Mouse (Mus musculus) heart, postnatal 4 days (tissue): ENCODE data around the gene 1700028P14Rik. TPM values are rescaled to one million over a fixed set of nuclear protein-coding genes. Genes with fewer than 3 reads are reported as not detected.
A peak's percentile ranks its signal among the peaks of the same experiment; 100 is the strongest.
"Not testable (repeated sequence)": the region's sequence is repeated elsewhere in the genome, so short reads cannot be mapped to it uniquely, and the experiment has no call there.

Experiments used
- DNase-seq: peaks from one replicate; pipeline ENCODE4 v3.0.0; 2021
- total RNA-seq, 2 experiments: library from RNA; stranded (reverse); gene quantifications; 2 replicates each; pipeline ENCODE4 v1.2.3; 2021

Gene 1700028P14Rik
- not detected for total RNA-seq

DNA sequence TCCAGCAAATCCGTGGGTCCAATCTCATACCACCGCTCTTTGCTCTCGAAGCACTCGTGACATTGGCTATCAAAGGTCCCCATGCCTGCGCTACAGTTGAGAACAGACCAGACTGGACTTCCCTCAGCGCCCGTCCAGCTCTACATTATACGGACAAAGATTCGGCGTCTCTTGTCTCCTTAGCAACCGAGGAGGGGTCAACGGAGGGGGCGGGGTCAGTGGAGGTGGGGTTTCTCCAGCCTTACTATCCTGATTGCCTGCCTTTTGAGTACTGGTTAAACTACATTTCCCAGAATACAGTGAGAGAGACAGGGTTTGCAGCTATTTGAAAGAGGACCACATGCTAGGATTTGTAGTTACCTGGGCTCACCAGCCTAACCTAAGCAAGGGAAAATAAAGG is at the start of gene 1700028P14Rik:
Gene 1700028P14Rik, minus strand, starts transcription at position 169 of the 400 bp plus-strand sequence.
- peak; percentile 73 for DNase-seq

DNA sequence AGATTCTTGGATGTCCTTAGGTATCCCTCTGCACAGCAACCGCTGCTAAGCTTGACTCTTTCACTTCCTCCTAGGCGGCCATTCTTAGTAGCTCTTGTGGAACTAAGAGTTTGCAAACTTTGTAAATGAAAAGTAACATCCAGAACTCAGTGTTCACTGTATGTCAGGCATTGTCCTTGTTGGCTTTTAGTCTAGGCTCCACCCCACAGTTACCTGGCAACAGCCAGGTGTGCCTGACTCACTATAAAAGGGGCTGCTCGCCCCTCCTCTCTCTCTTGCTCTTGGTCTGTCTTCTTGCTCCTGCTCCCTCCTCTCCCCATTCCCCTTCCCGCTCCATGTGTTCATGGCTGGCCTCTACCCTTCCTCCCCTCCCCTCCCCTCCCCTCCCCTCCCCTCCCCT is 46.5 kb upstream of the 1700028P14Rik start:
- DNase-seq: no peak

DNA sequence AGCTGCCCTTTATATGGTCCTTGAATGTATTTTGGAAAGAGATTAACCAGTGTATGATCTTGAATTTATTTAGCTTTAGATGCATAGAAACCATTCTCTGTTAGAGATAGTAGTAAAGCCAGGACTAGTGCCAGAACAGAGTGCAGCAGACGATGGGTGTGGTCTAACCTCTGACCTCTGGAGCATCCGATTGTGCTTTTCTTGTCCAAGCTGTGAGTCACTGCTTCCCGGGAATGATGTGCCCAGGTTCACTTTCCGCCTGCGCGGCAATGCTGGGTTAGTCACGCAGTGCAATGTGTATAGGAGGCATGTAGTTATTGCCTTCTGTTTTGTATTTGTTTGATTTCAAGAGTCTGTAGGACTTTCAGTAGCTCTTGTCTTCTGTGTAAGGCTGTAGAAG is 45.8 kb upstream of the 1700028P14Rik start:
- DNase-seq: peak; percentile 19

DNA sequence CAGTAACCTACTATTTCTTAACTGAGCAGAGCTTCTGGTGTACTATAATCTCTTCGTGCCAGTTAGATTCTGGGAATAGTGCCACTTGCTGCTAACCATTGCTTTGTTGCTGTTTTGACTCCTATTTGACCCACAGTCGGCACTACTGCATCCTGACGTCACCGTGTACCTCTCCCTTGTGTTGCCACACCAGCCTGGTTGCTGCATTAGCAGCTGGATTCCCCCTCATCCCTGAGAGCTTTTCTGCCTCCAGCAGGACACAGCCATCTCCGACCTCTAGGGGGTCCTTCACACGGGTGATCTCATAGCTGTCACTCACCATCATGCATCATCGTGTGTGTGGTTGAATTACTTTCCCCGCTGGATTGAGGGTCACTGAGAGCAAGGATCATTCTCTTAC is 45.2 kb upstream of the 1700028P14Rik start:
- DNase-seq: no peak

DNA sequence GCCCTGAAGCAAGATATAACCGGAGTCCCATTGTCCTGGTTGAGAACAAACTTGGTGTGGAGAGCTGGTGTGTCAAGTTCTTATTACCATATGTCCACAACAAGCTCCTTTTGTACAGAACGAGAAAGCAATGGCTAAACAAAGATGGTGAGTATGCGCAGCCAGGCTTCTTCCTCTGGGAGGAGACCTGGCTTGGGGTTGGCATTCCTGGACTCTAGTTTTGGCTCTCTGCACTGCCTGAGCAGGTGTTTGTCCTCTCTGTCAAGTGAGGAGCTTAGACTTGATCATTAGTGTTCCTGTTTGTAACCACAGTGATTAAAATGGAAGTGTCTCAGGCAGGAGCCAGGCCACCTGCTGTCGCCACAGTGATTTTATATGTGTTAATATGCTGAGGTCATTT is 41.7 kb upstream of the 1700028P14Rik start:
- DNase-seq: peak; percentile 57

DNA sequence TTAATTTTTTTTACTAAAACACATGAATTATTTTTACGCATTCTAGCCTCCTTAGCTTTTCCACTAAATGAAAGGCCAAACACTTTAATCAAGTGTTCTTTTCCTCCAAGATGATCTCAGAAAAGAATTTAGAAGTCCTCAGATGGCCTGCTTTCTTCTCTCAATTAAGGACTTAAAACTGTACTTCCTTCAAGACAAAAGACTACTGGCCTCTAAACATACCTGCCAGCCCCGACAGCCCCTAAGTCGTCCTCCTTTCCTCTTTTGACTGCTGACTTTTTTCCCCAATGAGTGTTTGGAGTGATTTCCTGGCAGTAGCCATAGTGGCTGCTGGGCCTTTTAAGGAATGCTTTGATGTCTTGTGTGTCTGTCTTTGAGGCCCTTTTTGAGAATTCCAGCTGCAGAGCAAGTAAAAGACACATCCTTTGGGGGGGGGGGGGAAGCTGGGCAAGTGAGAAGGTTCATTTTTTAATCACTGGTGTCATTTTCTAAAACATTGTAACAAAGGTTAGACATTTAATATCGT is 35.9 kb upstream of the 1700028P14Rik start:
- DNase-seq: no peak

DNA sequence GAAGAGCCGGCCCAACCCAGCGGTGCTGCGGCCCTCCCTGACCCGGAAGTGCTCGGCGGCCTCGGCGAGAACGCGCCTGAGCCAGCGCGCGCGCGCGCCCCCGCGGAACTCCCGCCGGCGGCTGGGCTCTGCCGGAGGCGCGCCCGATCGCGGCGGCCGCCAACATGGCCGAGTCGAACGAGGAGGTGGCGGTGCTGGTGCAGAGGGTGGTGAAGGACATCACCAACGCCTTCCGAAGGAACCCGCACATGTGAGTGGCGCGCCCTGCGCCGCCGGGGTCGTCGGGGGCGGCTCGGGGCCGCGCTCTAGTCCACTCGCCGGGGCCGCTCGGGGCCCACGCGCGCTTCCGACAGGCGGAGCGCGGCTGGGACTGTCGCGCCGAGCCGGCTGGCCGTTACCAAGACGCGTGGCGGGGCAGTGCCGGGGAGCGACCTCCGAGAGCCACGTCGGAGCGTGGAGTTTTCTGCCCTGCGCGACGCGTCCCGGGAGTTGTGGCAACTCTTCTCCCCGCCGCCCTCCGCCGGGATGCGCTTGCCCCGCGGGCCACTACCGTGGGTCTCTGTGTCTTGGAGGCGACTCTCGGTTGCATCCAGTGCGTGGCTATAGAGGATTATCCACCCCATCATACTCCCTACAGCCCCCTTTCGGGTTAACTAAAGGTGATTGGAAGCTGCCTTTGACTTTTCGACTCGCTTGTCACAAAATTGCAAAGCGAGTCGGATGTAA is 34.8 kb upstream of the 1700028P14Rik start, which contains the start of gene Ptar1:
Gene Ptar1, plus strand, starts transcription at position 134 of the 726 bp plus-strand sequence.
- peak; percentile 96 for DNase-seq

DNA sequence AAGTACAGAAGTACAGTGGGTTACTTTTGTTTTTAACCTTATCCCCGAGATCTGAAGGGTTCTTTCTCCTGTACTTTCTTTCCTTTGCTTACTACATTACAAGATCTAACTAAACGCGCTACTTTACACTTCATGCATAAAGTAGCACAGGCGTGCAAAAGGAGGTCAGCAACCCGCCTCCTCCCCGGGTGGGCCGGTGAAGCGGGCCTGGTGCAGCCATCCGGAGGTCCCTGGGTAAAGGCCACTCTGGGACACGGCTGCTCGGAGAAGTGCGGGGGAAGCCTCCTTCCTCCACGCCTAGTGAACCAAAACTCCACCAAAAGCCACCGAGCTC is 34.3 kb upstream of the 1700028P14Rik start:
- DNase-seq: no peak

DNA sequence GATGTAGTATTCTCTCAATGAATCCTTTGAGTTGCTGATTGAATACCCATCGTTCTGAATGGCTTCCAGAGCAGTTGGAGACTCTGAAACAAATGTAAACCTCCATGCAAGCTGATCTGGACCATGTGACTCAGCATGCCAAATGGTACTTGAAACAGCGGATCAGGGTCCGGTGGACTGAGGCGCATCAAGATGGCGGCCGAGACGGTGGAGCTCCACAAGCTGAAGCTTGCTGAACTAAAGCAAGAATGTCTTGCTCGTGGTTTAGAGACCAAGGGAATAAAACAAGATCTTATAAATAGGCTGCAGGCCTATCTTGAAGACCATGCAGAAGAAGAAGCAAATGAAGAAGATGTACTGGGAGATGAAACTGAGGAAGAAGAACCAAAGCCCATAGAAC is 23.0 kb upstream of the 1700028P14Rik start:
- DNase-seq: not testable (repeated sequence)

DNA sequence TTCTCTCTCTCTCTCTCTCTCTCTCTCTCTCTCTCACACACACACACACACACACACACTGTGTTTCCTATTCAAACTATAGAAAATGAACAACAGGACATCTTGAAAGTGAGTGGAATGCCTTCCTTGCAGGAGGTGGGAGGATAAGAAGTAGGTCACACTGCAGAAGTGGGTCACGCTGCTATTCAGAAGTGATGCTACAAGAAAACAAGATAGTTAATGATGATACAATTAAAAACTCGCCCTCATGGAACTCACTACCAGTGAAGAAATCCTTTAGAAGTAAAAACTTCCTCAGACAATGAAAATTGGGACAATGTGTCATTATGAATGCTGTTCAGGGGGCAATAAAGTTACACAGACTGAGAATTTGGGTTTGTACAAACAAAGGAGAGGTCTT is 20.4 kb upstream of the 1700028P14Rik start:
- DNase-seq: no peak

DNA sequence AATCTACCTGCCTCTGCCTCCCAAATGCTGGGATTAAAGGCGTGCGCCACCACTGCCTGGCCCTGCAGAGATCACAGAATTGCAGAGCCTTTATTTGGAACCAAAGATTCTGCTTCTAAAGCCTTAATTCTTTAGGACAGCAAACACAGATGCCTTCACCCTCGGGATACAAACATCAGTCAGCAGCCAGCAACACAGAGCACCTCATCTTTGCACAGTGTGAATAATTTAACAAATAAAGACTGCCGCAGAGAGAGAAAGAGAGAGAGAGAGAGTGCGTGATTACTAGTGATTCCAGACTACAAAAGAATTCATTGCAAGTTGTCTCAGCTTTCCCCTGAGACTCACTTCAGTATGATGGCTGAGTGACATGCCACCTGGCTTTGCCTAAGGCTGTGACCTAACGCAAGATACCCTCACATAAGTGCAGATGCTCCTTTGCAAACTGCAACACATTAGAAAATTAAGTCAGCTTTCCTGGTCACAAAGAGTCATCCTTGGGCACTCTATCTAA is 15.6 kb upstream of the 1700028P14Rik start:
- no peak for DNase-seq

DNA sequence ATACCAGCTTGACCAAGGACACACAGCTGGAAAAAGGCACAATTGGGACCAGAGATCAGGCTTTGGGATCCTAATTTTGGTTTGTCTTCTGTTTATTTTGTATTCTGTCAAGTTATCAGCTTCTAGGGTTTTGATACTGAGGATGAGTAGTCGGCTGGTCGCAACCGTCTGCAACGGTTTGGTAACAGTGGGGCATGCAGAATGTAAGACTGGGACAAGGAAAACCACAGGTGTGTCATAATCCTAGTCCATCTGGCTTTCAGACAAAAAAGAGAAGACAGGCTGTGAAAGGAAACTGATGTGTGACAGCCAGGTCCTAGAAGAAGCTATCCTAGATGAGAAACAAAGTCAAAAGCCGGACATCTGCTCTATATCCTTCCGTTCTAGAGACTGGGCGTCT is 11.5 kb upstream of the 1700028P14Rik start:
- DNase-seq: no peak

DNA sequence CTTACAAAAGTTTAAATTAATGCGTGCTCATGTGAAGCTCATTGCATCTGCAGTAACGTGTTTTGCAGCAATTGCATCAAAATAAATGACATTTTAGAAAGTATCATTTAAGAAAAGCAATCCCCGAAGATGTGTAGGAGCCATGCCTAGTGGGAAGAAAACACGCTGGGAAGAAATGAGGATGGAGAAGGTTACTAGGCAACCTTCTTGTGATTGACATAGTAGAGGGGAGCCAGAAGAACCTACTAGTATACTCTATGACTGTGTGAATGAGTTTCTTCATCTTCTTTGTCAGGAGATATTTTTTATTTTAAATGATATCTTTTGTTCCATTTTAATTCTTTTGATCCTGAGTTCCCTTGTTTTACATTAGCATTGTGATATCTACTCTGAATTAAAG is 5.7 kb upstream of the 1700028P14Rik start:
- no peak for DNase-seq

DNA sequence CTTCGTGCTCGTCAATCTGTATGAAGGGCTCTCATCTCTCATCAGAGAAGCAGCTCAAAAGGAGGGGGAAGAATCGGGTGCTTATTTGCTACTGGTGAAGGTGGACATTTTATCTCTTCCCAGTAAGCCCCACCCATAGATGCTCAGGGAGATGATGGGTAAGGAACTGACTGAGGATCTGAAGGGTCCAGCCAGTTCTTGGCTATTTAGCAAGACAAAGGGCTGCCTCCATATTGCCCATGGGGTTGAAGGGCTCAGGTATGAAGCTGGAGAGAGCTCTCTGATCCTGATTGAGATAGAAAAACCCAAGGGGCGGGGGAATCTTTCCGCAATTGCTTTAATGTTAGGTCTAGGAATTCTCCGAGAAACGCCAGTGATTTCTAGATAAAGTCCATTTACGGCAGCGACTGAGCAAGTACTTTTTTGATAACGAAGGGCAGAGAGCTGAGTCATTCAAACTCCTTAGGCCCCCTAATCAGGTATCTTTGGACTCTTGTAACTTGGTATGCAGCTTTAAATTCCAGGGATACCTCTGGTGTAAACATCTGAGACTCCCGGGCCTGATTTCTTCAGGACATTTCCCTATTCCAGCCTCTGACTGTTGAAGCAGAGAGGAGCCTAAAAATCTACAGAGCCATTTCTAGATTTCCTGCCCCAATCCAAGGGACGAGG is 4.8 kb upstream of the 1700028P14Rik start:
- DNase-seq: no peak

DNA sequence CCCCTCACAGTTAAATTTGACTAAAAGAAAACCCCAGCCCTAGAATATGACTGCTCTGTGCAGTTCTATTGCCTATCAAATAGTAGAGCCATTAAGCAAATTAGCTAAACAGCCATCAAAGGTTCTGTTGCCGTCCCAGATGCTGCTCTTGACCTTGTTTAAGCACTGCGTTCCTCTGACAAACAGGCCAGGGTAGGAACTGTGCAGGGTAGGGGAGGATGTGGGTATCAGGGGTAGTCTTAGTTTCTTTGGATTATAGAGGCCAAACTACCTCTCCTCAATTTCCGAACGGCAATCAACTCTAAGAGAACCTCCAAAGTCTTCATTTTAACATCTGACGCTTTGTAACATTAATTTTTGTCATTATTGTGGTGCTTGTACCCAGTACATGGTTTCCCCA is 542 bp upstream of the 1700028P14Rik start:
- DNase-seq: no peak

DNA sequence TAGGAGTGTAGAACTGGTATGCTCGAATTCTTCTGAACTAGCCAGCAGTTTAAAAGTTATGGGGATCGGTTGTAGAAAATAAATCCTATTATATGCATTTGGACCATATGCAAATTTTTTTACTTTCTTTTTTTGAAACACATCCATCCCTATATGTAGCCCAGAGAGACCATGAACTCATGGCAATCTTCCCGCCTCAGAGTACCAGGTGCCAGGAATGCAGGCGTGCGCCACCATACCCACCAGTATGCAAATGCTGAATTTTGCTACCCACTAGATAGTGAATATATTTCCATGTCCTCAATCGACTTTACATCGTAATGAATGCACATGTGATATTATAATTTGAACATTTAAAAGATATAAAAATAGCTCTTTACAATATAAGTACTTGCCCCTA is 5.3 kb downstream of the 1700028P14Rik start:
- no peak for DNase-seq

DNA sequence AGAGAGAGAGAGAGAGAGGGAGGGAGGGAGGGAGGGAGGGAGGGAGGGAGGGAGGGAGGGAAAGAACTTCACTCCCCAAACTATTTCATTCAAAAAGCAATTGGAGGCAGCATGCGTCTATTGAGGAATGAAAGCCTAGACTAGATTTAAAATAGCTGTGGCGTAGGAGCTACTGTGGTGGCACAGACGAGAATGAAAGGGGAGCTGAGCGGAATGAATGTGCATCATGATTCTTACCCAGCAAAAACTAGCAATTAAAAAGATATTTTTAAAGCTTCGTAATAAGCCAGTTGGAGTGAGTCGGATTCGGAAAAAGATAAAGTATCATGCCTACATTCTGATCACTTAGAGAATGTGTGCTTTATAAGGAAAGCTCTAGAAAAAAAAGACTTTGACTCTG is 7.3 kb downstream of the 1700028P14Rik start:
- DNase-seq: no peak

DNA sequence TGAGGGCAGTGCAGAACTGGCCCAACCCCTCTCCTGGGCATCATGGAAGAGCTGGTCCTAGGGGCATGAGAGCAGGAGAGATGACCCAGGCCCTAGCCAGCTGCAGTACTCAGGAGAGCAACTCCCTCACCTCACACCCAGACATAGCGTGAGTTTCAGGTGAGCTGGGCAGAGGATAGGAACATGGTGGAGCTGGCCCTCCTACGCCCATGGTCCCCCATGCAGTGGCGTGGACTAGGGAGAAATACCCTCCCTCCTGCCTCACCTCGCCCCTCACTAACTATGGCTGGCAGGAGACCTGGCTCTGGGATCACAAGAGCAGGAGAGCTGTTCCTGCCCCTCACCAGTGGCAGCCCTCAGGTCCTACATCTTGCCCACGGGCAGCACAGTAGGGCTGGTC is 8.8 kb downstream of the 1700028P14Rik start:
- DNase-seq: no peak

DNA sequence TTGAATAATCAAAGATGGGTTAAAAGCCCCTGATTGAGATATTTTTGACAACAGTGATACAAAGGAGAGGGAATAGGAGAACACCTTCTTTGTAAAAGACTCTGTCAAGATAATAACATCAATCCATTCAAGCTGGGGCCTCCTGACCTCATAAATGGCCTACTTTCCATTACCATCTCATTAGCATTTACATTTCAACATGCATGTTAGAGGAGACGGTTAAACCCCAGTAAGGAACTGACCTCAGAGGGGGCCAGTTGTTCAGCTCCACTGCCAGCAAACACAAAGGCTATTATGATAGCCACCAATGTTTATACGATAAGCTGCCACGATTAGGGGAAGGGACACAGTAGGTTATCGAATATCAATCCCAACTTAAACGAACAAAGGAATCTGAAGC is 15.8 kb downstream of the 1700028P14Rik start:
- DNase-seq: no peak

DNA sequence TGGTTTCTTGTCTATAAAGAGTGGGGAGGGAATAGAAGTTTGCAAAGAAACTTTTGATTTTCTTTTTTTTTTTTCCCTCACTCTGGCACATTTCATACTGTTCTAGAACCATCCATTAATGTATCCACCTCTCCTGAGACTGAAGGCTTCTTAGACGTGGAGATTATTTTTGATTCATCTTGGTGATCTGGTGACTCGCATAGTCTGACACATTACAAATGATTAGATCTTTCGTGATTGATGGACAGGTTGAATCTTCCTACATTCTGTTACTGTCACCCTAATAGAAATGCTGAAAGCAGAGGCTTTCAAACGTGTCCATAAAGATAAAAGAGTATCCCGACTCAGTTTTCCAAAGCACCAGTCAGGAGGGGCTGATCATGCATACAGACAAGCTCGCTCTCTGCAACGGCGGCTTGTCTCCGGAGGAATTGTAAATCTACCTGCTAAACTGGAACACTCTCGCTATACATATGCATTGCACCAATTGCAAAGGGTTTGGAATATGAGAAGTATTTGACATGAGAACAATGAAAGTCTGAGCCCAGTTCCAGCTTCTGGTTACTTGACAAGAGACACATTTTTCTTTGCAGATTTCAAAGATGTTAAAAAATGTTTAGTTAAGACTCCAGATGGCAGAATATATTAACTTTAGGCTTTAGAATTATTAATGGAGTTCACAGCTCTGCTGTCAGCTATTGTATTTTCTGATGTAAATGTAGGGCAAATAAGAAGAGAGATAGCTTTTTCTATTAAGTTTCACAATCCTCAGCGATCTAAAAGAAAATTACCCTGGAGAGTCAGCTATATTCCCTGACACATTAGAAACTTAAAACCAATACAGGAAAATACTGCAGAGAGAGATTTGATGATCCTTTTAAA is 20.8 kb downstream of the 1700028P14Rik start:
- no peak for DNase-seq

DNA sequence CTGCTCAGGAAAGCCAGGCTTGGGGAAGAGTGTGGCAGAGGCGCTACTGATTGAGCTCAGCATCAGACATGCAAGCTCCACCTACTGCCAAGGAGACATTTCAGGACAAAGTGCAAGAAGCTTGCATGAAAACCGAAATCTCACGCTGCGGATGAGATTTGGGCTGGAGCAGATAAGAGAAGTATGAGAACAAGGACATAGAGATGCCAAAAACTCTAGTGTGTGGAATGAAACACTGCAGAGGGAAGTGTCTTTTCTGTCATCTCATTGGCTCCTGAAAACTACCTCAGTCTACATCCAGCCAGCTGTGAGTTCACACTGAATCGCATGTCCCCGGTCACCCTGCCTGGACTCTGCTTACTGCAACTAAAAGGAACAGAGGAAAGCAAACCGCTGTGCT is 38.3 kb downstream of the 1700028P14Rik start:
- peak; percentile 31 for DNase-seq

DNA sequence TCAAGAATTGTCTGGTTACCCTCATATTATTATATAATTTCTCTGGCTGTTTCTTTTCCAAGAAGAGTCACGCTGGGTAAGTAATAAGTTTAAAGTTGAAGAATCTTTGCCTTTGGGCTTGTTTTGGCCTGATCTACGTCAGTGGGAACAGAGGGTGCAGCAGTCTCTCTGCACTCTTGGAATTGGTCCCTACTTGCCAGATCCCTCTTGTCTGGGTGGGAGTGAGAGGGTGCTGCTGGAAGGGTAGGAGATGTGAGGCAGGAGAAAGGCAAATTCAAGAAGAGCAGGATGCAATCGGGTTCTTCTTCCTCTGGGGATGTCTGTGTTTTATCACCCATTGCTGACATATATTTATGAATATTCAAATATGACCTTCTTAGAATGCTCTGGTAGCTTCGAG is 42.9 kb downstream of the 1700028P14Rik start:
- no peak for DNase-seq

DNA sequence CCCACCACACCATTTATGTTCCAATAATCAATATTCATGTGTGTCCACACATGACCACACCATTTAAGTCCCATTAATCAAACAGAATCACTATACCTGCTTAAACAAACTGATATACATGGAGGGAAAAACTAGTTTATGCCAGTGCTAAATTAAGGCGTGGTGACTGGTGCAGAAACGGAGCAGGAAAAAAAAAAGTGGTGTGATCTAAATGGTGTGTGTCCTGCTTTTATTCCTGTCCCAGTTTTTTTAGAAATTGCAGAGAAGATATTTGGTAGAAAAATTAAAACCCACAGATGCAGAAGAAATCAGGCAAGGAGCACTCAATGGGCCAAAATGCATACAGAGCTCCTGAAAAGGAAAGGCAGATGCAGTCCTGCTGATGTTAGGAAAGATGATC is 44.7 kb downstream of the 1700028P14Rik start:
- DNase-seq: no peak
